Mouse (Mus musculus): ENCODE measurements around the gene Neurl4.
"Not testable (repeated sequence)": the region's sequence is repeated elsewhere in the genome, so short reads cannot be mapped to it uniquely, and the experiment has no call there.

Neurl4 gene

DNA sequence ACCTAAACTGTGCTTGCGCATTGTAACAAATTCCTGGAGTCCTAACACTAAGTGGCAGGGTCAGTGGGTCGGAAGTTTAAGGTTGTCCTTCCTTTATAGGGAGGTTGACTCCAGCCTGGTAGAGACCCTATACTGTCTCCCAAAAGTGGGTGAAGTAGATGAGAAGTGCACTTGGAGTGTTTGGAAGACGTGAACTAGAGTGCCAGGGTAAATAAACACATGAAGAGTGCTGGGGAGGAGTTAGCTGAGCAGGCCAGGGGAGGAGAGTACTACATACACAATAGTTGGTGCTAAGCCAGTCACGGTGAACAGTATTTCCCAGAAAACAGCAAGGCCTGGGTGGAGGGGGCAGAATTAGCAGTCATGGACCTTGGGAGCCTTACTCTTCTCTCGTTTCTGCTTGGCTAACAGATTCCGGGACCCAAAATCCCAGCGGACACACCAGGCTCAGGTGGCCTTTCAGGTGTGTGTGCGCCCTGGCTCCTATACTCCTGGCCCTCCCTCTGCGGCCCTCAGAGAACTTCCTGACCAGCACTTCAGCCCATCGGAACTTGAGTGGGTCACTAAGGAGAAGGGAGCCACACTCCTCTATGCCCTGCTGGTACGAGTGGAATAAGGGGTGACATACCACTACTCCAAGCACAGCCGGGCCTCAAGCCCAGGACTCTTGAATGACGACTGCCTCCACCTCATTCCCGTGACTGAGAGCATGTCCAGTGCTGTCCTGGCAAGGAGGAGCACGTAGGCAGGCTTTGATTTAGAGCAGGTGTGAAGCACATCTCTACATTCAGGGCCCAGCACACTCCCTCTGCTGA lies 12.1 kb downstream of the Neurl4 start:
- DNase-seq (ENCODE audit: extremely low spot score, low read depth, low spot score) = no peak

DNA sequence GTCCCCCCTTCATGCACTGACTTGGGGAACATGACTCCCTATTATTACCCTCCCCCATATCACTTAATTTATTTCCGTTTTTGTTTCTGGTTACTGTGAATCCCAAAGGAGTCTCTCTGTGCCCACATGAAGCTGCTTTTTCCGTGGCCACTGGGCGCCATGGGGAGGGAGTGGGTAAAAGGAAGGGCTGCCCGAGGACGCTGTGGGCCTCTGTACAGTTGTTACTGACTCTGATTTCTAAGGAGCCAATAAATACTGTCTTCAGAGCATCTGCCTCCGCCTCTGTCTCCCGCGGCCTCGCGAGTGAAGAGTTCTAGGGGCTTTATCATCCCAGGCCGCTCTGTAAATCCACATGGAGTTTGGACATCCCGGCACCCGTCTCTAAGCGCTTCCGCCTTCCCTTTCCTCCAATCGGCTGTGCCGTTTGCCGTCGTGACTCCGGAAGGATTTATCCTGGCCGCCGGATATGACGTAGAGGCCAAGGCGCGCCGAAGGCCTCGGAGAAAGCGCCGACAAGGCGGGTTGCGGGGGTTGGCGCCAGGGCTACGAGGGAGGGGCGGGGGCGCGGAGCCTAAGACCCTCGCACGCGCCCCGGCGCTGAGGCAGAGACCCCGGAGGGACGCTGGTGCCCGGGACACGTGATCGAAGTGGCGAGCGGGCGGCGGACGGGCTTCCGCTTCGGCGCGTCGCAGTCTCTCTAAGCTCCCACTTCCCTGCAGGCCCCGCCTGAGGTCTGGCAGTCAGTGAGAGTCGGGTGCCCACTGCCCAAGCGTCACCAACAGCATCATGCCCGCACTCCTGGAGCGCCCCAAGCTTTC lies 12.9 kb downstream of the Neurl4 start, which contains the start of gene Gps2:
Gene Gps2, plus strand, starts transcription at position 335 of the 818 bp plus-strand sequence.
- no peak for DNase-seq (ENCODE audit: extremely low spot score, low read depth, low spot score)

DNA sequence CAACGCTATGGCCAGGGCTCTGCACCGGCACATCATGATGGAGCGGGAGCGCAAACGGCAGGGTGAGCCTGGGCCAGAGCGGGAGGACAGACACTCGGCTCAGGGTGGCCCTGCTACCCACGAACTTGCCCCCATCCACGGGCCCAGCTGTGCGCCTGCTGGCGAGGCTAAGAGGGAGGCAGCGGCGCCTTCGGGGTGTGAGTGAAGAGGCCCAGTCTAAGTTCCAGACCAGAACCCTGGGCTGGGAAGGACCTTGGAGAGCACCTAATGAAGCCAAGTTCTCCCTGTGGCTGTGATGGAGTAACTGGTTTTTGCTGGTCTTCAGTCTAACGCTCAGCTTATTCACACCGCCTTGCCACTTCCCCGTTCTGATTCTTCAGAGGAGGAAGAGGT lies 13.5 kb downstream of the Neurl4 start:
- DNase-seq (ENCODE audit: extremely low spot score, low read depth, low spot score) = no peak

DNA sequence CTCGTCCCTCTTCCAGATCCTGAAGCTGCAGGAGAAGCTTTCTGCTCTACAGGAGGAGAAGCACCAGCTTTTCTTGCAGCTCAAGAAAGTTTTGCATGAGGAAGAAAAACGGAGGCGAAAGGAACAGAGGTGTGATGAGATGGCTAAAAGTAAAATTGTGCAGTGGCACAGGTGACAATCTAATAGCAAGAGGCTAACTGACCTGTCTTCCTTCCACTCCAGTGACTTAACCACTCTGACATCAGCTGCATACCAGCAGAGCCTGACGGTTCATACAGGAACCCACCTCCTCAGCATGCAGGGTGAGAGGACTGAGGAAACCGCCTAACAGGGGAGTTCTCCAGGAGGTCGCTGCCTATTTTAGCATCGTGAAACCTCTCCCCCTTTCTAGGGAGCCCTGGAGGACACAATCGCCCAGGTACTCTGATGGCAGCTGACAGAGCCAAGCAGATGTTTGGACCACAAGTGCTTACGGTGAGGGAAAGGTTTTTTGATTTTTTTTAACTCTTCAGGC lies 14.1 kb downstream of the Neurl4 start:
- DNase-seq (ENCODE audit: extremely low spot score, low read depth, low spot score) = no peak

DNA sequence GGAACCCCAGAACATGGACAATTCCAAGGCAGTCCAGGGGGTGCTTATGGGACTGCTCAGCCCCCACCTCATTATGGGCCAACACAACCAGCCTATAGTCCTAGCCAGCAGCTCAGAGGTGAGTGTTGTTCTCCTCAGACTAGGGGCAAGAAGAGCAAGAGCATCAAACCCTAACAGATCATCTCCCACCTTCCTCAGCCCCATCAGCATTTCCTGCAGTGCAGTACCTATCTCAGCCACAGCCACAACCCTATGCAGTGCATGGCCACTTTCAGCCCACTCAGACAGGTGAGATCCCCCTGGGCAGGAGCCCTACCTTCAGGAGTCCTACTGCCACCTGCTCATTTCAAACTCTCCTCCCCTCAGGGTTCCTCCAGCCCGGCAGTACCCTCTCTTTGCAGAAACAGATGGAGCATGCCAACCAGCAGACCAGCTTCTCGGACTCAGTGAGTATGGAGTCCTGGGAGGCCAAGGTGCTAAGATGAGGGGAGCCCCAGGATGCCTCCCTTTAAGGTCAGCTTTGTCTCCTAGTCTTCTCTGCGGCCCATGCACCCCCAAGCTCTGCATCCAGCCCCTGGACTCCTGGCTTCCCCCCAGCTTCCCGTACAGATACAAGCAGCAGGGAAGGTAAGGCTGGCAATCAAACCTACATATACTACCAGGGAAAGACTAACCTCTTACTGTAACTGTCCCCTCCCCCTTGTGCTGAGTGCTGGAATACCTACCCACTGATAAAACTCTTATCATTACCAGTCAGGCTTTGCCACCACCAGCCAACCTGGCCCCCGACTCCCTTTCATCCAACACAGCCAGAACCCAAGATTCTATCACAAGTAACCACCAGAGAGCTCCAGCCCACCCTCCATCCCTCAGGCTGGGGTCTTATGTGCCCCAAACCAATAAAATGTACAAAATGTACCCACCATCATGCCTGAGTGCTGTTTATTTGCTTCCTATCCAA lies 15.1 kb downstream of the Neurl4 start:
- no peak for DNase-seq (ENCODE audit: extremely low spot score, low read depth, low spot score)

DNA sequence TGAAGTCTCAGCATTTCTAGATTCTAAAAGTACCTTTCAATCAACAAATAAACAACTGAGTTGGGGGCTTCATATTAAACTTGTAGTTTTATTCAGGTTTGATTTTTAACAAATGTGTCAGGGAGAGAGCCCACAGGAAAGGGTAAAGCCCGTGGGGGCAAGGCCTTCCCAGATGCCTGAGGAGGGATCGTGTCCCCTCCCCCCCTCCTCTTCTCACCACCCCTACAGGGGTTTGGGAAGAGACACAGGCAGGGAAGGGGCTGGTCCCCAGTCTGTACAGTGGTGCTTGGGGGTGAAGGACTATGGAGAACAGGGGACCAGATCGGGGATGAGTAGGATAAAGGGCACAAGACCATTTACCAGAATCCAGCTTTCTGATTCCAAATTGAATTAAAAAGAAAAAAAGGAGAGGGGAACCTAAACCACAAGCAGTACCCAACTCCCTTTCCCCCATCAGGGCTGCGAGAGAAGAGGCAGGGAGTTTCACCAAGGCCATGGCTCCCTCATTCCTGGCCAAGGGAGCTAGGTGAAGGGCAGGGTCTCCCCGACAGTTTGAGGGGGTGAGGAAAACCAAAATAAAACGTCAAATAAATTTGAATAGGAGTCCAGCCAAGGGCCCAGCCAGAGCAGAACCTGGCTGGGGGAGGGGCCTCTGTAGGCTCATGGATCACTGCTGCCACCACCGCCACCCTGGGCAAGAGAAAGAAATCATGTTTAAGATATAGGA lies 15.9 kb downstream of the Neurl4 start:
- DNase-seq (ENCODE audit: extremely low spot score, low read depth, low spot score) = not testable (repeated sequence)

DNA sequence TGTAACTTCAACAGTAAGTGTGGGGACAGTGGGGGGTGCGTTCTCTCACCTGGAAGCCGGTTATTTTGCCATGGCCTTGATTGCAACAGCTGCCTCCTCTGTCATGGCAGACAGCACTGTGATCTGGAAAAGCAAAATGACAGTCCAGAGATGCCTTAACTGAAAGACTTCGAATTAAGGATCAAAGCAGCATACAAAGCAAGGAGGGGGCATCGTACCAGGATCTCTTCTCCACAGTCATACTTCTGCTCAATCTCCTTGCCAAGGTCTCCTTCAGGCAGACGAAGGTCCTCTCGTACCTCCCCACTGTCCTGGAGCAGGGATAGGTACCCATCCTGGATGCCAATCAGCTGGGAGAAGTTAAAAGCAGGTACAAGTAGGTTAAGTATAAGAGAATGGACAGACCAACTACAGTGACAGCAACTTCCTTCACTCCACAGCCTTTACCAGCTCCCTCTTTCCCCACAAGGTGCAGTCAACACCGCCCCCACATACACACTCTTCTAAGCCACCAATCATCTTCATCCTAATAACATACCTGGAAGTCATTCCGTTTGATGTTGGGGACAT lies 16.6 kb downstream of the Neurl4 start:
- no peak for DNase-seq (ENCODE audit: extremely low spot score, low read depth, low spot score)

DNA sequence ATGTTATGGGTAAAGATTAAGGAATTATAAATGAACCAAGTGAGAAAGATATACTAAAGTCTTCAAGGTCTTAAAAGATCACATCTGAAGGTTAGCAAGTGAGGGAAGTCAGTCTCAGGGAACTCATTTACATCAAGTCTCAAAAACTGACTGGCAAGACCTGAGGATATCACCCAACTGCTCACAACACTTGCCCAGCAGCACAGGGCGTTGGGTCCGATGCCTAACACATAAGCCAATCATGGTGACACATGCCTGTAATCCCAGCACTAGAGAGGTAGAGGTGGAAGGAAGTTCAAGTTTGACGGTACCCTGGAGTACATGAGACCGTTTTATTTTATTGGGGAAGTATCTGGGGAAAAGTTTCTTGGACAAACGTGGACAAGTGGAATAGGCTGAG lies 17.2 kb downstream of the Neurl4 start:
- no peak for DNase-seq (ENCODE audit: extremely low spot score, low read depth, low spot score)

DNA sequence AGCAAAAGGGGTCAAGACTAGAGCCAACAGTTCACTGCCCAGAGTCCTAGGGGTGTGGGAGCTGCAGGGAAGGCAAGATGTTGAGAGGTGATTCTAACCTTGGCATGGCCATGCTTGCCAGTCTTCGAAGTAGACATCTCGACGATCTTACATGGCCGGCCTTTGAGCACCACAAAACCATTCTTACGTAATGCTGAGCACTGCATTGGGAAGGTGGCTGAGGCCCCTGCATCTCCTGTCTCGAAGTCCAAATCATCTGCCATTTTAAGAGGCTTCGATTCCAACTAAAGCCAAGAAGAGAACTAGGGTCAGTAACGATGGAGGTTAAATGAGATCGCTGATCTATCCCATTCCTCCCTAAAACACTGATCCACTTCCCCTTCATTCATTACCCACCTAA lies 18.2 kb downstream of the Neurl4 start:
- no peak for DNase-seq (ENCODE audit: extremely low spot score, low read depth, low spot score)

DNA sequence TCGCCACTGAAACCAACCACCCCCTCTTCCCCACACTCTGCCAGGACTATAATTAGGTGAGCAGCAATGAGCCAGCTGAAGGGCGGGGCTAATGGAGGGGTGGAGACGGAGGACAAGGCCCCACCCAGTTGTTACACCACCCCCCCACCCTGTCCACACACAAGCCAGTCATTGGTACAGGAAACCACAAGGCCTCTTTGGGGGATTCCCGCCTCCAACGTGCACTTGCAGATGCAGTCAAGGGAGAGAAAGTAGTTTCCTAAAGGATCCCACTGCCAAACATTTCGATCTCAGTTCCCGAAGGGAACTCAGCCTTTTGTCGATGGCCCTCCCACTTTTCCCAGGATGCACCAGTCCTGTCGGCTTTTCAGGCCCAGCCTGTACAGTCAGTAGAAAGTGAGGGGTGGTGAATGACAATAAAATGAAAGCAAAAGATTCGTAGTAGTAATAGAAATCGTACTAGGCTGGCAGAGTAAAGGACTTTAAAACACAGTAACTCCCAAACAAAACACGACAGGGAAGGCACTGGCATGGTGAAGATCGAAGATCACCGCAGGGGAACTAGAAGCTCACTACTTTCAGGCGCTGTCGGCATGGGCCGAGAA lies 18.9 kb downstream of the Neurl4 start:
- DNase-seq (ENCODE audit: extremely low spot score, low read depth, low spot score) = no peak

DNA sequence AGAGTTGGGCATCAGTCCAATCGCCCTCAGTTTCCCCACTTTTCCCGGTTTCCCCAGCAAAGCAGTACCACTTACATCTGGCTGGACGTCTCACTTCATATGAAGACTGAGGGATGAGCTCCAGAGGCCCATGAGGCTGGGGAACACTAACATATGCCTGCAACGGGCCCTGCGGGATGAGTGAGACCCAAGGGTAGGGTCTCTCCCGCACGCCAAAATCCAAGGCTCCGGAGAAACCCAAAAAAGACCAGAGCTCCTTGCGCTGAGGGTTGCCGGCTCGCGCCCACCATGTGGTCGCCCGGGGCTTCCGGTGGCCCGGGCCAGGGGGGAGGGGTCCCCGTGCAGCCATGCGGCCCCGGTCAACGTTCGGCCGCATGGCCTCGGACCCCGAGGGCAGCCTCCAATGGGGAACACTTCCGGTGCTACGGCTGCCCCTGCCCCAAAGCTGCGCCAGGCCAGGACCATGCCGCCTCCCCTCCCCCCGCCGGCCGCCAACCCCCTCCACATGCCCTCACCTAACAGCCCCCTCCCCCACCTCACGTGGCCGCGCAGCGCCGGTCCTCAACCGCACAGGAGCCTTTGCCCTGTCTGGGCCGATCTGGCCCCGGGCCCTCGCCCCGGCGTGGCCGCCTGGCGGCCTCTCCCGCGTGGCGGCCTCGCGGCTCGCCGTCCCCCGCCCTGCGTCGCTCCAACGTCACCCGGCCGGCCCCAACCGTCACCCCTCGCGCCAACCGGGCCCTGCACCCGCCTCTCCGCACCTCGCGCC lies 19.6 kb downstream of the Neurl4 start:
- DNase-seq (ENCODE audit: extremely low spot score, low read depth, low spot score) = no peak

DNA sequence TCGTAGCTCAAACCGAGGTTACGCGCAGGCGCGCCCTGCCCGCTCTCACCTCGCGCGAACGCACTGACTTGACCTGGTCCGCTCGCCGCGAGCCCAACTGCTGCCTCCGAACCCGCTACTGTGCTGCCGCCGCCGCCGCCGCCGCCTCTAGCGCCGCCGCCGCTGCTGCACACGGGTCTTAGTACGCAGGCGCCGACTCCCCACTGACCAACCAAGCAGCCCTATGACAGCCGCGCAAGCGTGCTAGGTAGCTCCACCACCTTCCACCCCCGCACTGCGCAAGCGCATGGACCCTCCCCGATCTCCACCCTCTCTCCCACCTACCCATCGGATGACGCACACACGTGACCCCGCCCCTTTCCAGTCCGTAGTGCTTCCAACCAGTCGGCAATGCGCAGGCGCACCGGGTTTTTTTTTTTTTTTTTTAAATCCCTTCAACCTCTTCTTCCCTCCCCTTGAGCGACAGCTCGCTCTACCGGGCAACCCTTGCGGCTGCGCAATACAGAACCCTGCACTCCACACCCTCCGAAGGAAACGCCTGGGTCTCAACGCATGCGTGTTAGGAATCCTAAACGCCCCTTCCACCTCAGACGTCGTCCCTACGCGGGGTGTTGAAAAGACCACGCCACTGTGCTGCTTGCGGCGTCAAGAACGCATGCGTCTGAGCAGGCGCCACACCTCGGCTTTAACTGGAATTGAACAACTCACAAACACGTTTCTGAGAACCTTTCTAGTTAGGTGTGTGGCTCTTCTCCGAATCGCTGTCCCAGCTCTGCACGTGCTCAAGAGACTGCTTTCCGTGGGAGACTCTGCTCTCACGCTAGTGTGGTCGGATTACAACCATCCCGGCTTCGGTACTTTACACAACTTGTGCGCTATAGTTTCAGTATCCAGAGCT lies 20.5 kb downstream of the Neurl4 start, which contains the start of gene Eif5a:
Gene Eif5a, minus strand, starts transcription at position 845 of the 898 bp plus-strand sequence.
- peak; percentile 99 for DNase-seq (ENCODE audit: extremely low spot score, low read depth, low spot score)

DNA sequence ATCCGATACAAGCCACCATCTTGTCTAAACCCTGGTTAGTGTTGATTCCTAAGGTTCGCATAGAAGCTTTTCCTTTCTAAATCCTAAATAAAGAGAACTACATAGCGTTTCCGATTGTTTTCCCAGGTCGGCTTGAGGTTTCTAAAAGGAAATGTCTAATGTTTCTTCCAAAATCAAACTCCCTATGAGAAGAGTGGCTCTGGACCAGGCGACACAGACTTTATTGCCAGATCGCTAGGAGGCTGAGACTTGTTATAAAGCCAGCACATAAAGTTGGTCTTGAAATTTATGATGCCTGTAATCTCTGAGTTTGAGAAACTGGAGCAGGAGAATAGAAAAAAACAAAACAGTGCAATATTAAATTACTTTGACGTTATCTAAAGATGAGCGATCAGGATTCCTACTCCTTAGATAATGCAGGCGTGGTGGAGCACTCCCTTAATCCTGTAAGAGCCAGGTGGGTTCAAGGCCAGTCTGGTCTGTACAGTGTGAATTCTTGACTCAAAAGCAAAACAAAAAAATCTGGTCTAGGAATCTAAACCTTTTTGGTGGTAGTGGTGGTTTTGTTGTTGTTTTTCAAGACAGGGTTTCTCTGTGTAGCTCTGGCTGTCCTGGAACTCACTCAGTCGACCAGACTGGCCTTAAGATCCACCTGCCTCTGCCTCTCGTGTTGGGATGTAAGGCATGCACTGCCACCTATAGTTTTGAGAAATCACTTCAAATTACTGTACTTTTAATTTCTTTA lies 21.3 kb downstream of the Neurl4 start:
- no peak for DNase-seq (ENCODE audit: extremely low spot score, low read depth, low spot score)

DNA sequence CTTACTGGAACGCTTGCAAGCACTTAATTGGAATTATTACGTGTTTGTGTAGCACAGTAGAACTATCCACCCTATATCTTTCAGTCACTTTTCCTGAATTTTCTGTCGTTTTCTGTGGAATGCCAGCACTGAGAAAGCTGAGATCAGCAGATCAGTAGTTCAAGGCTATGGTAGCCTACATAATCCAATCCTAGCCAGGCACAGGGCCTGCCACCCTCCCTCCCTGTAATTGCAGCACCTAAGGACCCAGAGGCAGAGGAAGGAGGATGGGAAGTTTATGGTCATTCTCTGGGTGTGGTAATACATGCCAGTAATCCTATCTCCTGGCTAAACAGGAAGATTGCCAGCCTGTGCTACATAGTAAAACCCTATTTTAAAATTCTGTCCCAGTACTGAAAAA lies 21.9 kb downstream of the Neurl4 start:
- no peak for DNase-seq (ENCODE audit: extremely low spot score, low read depth, low spot score)

DNA sequence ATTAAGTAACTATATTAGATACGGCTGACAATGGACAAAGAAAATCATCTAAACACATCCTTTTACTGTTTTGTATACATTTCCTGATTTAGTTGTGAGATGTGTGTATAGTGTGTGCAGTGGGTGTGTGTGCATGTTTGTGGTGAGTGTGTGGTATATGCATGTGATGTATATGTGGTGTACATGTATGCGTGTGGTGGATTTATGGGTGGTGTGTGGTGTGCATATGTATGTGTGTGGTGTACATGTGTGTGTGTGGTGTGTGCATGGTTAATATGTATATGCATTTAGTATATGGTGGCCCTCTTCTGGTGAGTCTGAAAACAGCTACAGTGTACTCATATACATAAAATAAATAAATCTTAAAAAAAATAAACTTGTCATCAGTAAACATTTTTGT lies 26.6 kb downstream of the Neurl4 start:
- no peak for DNase-seq (ENCODE audit: extremely low spot score, low read depth, low spot score)

DNA sequence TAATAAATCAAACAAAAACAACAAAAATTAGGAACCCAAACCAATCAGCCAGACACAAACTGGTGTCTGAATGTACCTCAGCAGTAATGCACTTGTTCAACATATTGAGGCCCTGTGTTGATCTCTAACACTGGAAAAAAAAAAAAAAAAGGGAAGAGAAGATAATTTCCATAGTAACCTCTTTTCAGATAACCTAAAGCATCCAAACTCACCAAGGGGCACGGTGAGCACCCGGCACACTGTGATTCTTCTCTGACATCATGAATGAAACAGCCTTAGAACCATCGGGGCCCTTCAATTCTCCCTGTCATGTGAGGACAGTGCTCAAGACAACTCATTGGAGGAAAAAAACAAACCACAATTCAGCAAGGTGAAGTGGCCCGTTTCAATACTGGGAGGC lies 28.8 kb downstream of the Neurl4 start:
- DNase-seq (ENCODE audit: extremely low spot score, low read depth, low spot score) = no peak

DNA sequence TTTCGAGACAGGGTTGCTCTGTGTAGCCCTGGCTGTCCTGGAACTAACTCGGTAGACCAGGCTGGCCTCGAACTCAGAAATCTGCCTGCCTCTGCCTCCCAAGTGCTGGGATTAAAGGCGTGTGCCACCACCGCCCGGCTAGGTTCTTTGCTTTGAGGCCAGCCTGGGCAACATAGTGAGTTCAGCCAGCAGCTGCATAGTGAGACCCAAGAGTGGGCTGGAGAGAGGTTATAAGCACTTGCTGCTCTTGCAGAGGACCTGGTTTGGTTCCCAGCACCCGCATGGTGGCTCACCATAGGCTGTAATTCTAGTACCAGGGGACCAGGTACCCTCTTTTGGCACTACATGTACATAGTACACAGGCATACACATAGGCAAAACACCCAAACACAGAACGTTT lies 29.3 kb downstream of the Neurl4 start:
- not testable (repeated sequence) for DNase-seq (ENCODE audit: extremely low spot score, low read depth, low spot score)
